ENCODE assay signal across 32 mouse cellular contexts in the genomic region with DNA sequence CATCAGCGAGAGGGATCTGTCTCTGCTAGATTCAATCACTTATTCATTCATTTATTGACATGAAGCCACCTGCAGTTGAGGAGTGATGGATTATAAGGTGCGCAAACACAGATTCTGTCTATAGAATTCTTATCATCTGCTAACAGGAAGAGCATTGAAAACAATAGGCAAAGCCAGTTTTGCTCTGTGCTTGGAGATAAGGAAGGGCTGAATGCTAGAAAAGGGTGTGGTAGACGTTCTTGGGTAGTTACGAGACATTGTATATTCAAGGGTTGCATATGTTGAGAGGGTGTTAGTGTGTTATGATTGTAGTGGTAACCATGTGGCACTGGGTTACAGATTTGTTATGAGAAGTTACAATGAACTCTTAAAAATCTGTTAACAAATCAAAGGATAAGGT.
"Had no signal": no experiment of that assay in that cellular context is flagged by ENCODE, and none has a peak within 500 bp of the region (broad histone marks: within the 10 kb centered on the region; RNA-seq: fewer than 3 reads in every experiment).

No protein-coding gene starts in this region.

- H3K9ac ChIP-seq: limb, embryonic 12.5 days; limb, embryonic 13.5 days; limb, embryonic 15.5 days; liver, embryonic 12.5 days; liver, embryonic 13.5 days; liver, embryonic 14.5 days; liver, embryonic 15.5 days; liver, postnatal 0 days; lung, embryonic 14.5 days; lung, embryonic 15.5 days; midbrain, embryonic 12.5 days; midbrain, embryonic 13.5 days; midbrain, embryonic 15.5 days; neural tube, embryonic 12.5 days had no signal

- DNase-seq: left cerebral cortex, postnatal 4 days; liver; liver, embryonic 13.5 days; liver, postnatal 0 days; lung, adult 18-20 months; lung, adult 2 months; lung, embryonic 14.5 days; lung, postnatal 10 days; lung, postnatal 14 days; lung, postnatal 36 days; lung, postnatal 4 days; midbrain, embryonic 14.5 days had no signal

- ATAC-seq: liver, embryonic 12.5 days; liver, postnatal 0 days; lung, postnatal 0 days; midbrain, embryonic 13.5 days; midbrain, embryonic 15.5 days; midbrain, embryonic 16.5 days had no signal

- H3K27me3 ChIP-seq: limb, embryonic 12.5 days; limb, embryonic 13.5 days; limb, embryonic 15.5 days; liver, embryonic 12.5 days; liver, embryonic 13.5 days; liver, embryonic 15.5 days; lung, embryonic 15.5 days; megakaryocyte, embryonic 14.5 days; midbrain, embryonic 12.5 days; midbrain, embryonic 13.5 days; midbrain, embryonic 15.5 days; neural tube, embryonic 12.5 days had no signal

- H3K36me3 ChIP-seq: limb, embryonic 10.5 days; limb, embryonic 12.5 days; limb, embryonic 13.5 days; limb, embryonic 15.5 days; liver, embryonic 12.5 days; liver, embryonic 13.5 days; liver, embryonic 15.5 days; lung, embryonic 15.5 days; midbrain, embryonic 10.5 days; midbrain, embryonic 12.5 days; midbrain, embryonic 13.5 days; midbrain, embryonic 15.5 days had no signal

- H3K9me3 ChIP-seq: limb, embryonic 10.5 days; limb, embryonic 12.5 days; limb, embryonic 13.5 days; limb, embryonic 15.5 days; liver, embryonic 12.5 days; liver, embryonic 13.5 days; liver, embryonic 15.5 days; lung, embryonic 15.5 days; midbrain, embryonic 10.5 days; midbrain, embryonic 12.5 days; midbrain, embryonic 13.5 days; midbrain, embryonic 15.5 days; neural tube, embryonic 12.5 days had no signal

- H3K4me2 ChIP-seq: limb, embryonic 12.5 days; limb, embryonic 13.5 days; limb, embryonic 15.5 days; liver, embryonic 11.5 days; liver, embryonic 12.5 days; liver, embryonic 13.5 days; liver, embryonic 15.5 days; lung, embryonic 14.5 days; lung, embryonic 15.5 days; midbrain, embryonic 11.5 days; midbrain, embryonic 12.5 days; midbrain, embryonic 13.5 days; midbrain, embryonic 15.5 days; neural tube, embryonic 12.5 days had no signal

- H3K4me1 ChIP-seq: limb, embryonic 10.5 days; limb, embryonic 12.5 days; limb, embryonic 13.5 days; limb, embryonic 15.5 days; liver, embryonic 12.5 days; liver, embryonic 13.5 days; liver, embryonic 15.5 days; lung, embryonic 15.5 days; megakaryocyte, embryonic 14.5 days; midbrain, embryonic 13.5 days; midbrain, embryonic 15.5 days; neural tube, embryonic 12.5 days had no signal

- H3K27ac ChIP-seq: limb, embryonic 10.5 days; limb, embryonic 12.5 days; limb, embryonic 13.5 days; limb, embryonic 15.5 days; liver, embryonic 12.5 days; liver, embryonic 13.5 days; liver, embryonic 14.5 days; liver, embryonic 15.5 days; lung, embryonic 15.5 days; macrophage; midbrain, embryonic 10.5 days; midbrain, embryonic 12.5 days; midbrain, embryonic 13.5 days; midbrain, embryonic 15.5 days; neural tube, embryonic 12.5 days had no signal

- H3K4me3 ChIP-seq: limb, embryonic 10.5 days; limb, embryonic 12.5 days; limb, embryonic 13.5 days; limb, embryonic 15.5 days; liver, embryonic 12.5 days; liver, embryonic 13.5 days; liver, embryonic 15.5 days; lung, embryonic 15.5 days; megakaryocyte, embryonic 14.5 days; midbrain, embryonic 10.5 days; midbrain, embryonic 12.5 days; midbrain, embryonic 13.5 days; midbrain, embryonic 15.5 days; myocyte; neural tube, embryonic 12.5 days had no signal
